Mouse (Mus musculus): Measurements from ENCODE around the gene Arhgef18. TPM values are rescaled to one million over a fixed set of nuclear protein-coding genes. Genes with fewer than 3 reads are reported as not detected.
A peak's percentile ranks its signal among the peaks of the same experiment; 100 is the strongest.

The Arhgef18 gene
- total RNA-seq, 2 experiments from 2014 or later: 17.5 to 20.4 TPM

DNA sequence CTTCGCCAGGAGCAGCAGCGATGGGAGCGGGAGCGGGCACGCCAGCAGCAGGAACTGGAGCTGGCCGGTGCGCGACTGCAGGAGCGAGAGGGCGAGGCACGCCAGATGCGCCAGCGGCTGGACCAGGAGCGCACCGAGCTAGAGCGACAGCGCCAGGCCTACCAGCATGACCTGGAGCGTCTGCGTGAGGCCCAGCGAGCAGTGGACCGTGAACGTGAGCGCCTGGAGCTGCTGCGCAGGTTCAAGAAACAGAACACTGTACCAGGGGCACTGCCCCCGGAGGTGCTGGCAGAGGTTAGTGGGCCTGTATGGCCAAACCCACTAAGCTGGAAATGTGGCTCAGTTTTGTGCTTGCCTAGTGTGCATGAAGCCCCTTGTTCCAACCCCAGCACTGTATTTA, 59.2 kb downstream of the Arhgef18 start:
- DNase-seq: no peak

DNA sequence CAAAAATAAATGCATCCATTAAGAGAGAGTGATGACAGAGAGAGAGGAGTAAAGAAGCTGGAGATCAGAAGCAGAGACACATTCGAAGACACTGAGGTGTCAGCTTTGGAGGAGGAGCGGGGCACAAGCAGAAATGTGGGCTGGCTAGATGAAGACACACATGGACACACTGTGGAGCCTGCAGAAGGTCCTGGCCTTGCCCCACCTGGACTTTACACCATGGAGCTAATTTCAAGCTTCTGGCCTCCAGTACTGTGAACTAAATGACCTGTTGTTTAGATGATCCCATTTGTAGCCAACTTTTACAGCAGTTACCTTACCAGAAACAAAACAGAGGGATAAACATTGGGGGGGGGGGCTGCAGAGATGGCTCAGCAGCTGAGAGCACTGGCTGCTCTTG, 70.4 kb downstream of the Arhgef18 start:
- DNase-seq: no peak

DNA sequence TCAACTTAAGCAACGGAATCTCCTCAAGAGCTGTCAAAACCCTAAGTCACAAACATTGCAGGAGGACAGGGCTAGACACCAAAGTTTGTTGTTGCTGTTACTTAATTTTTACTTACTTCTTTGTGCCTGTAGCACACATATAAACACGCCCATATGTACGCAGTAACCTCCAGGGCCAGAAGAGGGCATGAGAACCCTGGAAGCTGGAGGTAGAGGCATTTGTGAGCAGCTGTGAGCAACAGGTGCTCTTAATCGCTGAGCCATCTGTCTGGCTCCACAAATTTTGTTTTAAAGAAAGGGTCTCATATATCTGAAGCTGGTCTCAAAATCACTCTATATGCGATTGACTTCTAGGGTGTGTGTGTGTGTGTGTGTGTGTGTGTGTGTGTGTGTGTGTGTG, 71.5 kb downstream of the Arhgef18 start:
- DNase-seq: no peak

DNA sequence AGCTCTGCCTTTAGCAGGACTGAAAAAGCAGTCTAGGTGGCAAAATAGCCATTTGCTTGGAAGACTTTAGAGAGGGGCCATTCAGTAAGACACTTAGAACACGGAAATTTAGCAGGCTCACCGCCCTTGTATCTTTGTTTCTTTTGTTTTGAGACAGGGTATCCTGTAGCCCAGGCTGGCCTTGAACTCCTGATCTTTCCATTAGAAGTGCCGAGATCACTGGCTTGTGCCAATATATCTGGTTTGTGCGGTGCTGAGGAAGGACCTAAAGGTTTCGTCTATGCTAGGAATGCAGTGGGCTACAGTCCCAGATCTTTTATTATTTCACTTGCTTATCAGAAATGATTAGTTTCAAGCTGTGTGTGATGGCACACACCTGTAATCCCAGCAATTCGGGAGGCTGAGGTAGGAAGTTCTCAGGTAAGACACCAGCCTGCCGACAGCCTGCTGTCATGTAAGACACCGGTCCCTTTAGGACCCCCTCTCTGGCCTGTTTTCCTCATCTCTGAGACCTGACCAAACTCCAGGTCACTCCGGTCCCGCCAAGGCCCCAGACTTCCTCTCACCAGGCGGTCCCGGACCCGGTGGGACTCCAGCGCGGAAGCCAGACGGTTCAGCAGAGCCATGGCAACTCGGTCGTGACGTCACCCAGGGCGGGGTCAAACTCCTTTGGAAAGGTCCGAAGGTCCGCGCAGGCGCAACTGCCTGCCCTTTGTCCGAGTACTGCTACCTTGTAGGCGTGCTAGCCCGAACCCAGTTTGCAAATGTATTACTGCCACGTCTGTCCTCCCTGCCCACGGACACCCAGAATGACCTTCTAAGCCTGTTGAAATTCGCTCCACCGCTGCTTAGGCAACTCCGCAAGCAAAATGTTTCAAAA, 74.4 kb downstream of the Arhgef18 start, which contains the start of gene Pex11g:
Gene Pex11g (minus strand): TSS at position 675 of the 880 bp plus-strand sequence.
- DNase-seq: peak; percentile 98 to 100

DNA sequence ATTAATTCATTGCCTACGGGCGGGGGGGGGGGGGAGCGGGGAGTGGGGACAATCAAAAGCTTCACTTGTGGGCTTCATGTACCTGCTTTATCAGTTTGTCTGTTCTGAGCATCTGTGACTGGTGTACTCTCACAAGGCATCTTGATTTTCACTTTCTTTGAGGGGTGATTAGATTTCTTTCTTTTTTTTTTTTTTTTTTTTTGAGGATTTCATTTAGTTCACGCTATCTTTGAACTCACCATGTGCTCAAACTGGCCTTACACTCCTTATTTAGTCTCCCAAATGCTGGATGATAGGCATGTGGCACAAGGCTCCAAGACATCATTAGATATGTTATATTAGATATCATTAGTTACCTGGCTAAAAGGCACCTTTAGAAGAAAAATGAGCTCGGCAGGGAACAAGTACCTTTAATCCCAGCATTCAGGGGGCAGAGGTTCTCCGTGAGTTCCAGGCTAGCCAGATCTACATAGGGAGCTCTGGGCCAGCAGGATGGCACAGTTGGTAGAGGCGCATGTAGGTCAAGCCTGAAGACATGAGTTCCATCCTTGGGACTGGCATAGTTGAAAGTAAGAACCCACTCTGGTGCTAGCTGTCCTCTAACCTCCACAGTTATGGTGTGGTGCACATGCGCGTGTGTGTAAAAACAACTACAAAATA, 75.2 kb downstream of the Arhgef18 start:
- DNase-seq: peak in 1 of 2 experiments; percentile 19

DNA sequence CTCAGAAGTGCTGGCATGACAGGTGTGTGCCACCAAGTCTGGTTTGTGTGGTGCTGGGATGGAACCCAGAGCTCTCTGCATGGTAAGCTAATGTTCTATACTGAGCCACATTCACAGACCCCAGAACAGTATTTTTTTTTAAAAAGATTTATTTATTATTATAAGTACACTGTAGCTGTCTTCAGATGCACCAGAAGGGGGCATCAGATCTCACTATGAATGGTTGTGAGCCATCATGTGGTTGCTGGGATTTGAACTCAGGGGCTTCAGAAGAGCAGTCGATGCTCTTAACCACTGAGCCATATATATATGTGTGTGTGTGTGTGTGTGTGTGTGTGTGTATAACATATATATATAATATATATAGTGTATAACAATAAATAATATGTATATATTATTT, 76.0 kb downstream of the Arhgef18 start:
- no peak for DNase-seq

DNA sequence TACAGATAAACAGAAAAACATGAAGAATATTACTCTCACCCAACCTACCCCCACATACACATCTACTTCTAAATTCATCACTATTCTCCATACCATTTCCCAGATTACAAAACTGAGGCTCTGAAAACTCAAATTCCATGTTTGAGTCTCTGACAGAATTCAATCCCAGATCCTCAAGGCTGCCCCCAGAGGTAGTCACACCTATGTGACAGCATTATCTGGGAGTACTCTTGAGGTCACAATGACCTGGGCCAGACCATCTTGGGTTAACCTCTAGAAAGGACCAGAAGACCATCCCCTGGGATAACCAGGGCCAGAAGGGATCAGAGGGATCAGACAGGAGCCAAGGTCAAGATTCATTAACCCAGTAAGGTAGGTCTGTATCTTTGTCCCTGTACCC, 77.8 kb downstream of the Arhgef18 start, which contains the start of gene Tex45:
Gene Tex45 (plus strand): TSS at position 301 of the 400 bp plus-strand sequence.
- no peak for DNase-seq

DNA sequence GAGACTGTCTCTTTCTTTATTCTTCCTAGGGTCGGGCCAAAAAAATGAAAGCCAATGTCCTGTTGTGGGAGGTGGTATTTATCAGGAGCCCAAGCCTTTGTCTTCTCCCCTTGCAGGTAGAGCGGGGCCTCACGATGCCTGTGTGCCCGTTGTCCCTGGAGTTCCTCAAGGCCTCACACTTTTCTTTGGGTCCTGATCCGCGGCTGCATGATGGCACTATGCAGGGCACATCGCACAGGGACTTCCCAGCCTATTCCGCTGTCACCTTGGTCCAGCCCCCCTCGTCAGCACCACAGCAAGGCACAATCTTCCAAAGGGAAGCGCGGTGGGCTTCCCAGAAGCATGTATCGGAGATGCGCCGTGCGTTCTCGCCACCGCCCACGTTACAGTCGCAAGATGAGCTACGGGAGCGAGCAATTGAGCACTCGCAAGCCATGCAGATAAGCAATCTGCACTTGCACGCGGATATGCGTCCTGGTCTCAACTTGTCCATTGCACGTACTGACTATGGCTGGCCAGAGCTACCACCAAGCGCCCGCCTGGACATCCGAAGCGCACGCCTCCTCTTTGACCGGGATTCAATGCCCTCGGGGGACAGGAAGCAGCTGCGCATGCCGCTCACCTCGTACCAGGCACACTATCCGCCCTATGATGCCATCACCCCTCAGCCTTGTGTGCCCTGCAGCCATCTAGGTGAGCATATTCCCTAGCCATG, 83.1 kb downstream of the Arhgef18 start:
- DNase-seq: no peak

DNA sequence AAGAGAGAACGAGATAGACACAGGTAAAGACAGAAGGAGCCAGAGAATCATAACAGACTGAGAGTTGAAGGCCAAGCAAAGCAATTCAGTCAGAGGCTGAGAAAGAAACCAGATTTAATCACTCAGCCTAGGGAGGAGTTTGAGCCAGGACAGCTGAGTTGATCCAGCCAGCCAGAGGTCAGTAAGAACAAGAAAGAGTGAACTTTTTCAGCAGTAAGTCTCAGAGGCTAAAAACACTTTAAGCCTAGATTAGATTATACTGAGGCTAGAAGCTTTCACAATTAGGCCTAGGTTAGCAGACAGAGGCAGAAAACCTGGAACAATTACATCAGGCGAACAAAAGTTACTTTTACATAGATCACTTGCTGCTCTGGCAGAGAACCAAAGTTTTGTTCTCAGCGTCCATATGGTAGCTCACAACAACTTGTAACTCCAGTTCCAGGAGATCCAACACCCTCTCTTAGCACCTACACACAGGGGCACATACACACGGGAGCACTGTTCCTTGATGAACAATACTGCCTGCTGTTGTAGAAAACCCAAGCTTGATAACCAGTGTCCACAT, 87.5 kb downstream of the Arhgef18 start:
- DNase-seq: no peak

DNA sequence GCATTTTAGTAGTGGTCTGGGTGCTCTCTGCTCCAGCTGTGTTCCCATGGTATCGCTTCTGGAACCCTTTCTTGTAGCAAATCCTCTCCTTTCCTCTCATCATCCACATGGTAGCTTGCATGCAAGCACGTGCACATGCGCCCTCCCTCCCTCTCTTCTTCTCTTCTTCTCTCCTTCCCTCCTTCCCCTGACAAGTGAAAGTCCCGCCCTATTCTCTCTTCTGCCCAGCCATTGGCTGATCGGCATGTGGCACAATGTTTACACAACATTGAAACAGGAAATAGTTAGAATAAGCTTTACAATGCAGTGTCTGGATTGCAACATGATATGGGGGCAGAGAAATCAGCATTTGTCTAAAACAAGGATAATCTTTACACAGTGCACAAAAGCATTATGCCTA, 88.8 kb downstream of the Arhgef18 start:
- DNase-seq: no peak

DNA sequence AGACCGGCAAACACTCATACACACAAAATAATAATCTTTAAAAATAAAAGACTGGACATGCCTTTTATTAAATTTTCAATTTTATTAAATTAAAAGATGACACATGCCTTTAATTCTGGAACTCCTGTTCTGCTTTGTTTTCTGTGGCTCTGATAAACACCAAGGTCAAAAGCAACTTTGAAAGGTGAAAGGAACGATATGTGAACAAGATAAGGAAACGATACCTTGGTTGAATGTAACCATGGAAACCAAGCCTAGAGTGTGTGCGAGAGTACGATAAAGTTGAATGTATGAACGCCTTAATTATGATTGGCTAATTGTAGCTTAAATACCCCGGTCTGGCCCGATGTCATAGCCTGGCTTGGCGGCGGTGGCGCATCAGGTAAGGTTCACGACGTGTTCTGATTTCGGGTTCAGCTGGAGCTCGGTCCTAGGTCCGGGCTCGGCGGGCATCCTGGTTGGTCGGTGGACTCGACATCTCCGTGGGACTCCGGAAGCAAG, 89.5 kb downstream of the Arhgef18 start:
- no peak for DNase-seq

DNA sequence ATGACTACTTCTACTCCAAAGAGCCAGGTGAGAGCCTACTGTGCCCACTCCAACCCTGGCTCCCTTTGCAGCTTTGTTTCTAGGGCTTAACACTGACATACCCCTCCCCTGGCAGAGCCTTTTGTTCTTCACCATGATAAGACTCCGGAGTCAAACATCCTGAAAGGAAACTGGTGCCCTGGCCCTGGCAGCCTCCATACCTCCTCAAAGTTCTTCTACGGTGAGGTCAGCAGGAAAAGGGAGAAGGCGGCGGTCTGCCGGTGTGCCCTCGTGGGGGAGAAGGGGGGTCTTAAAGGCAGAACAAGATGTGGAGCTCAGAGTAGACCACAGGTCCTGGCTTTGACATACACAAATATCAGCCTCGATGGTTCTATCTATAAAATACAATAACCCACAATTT, 90.7 kb downstream of the Arhgef18 start:
- DNase-seq: no peak

DNA sequence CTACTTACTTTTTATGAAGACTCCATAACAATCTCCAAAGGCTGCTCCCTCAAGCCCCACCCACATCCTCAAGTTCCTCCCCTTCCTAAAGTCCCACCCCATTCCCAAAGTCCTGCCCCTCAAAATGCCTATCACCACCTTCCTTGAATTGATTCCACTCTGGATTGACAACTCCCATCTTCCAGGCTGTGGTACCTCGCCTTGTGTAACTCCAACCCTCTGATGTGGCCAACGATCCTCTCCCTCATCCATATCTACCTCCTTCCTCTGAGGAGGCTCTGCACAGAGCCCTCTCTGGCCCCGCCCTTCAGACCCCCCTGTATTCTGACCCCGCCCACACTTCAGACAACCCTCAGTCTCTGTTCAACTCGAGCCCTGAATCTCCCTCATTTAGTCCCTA, 92.4 kb downstream of the Arhgef18 start:
- DNase-seq: no peak

DNA sequence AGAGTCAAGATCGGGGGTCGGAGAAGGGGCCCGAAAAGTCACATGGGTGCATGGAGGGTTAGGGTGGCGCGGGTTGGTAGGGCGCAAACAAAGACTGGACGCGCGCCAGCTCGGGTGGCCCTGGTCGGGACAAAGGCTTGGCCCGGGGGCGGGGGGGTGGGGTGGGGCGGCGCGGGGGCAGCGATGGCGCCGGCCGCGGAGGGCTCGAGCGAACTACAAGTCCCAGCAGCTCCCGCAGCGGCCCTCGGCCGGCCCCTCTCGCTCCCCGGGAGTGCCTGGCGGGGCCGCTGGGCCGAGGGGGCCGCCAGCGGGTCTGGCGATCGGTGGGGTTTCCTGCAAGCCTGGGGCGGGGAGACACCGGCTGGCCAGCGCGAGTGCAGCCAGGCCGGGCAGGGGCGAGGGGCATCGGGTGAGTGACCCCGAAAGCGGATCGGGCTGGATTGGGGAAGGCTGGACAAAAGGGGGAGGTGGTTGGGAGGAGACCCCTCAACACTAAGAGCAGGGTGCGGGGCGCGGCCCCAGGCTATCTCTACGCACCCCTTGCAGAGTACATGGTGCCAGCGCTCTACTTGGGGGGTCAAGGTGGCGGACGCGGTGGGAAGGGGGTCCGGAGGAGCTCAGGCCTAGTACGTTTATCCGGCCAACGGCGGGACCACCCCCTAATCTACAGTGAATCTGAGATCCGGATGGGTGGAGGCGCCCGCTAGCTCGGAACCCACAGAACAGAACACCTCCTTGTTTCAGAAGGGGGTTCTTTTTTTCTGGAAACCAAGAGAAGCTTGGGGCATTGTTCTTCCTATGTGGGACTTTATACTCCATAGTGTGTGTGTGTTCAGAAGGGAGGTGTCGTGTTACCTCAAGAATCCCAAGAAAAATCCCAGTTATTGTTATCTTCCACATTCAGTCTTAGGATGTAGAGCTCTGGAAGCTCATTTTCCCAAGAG, 100.4 kb downstream of the Arhgef18 start, which contains the start of gene Zfp358:
Gene Zfp358 (plus strand): TSS at position 238 of the 944 bp plus-strand sequence.
- DNase-seq: peak; percentile 73 to 84

DNA sequence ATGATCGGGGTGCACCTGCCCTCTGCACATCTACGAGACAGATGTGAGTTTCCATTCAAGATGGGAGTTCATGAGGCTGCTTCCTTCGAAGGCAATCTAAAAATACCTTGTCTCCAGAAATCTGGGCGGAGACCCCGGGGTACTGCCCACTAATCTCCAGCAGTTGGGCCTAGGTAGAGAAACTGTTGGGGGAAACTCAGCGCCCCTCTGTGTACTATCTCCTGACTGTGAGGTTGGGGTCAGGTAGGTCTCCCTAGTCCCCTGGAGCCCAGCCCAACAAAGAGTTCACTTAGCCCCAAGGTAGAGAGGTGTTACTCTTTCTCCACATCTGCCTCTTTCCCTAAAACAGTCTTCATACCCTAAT, 101.0 kb downstream of the Arhgef18 start:
- DNase-seq: no peak

DNA sequence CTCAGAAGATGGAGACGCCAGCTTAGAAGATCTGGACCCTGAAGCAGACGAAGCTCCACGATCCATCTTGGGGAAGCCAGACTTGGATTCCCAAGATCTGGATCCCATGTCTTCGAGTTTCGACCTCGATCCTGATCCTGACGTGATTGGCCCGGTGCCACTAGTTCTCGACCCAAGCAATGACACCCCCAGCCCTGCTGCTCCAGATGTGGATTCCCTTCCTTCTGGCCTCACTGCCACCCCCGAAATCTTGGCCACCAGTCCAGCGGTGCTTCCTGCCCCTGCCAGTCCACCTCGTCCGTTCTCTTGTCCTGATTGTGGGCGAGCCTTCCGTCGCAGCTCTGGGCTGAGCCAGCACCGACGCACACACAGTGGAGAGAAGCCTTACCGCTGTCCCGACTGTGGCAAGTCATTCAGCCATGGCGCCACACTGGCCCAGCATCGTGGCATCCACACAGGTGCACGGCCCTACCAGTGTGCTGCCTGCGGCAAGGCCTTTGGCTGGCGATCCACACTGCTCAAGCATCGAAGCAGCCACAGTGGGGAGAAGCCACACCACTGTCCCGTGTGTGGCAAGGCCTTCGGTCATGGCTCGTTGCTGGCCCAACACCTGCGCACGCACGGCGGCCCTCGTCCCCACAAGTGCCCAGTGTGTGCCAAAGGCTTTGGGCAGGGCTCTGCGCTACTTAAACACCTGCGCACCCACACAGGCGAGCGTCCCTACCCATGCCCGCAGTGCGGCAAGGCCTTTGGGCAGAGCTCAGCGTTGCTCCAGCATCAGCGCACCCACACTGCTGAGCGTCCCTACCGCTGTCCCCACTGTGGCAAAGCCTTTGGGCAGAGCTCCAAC, 103.0 kb downstream of the Arhgef18 start:
- DNase-seq: no peak

DNA sequence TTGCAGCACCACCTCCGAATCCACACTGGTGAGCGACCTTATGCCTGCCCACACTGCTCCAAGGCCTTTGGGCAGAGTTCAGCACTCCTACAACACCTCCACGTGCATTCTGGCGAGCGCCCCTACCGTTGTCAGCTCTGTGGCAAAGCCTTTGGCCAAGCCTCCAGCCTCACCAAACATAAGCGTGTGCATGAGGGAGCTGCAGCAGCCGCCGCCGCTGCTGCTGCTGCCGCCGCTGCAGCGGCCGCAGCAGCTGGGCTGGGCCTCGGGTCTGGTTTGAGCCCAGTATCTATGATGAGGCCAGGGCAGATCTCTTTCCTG, 103.6 kb downstream of the Arhgef18 start:
- no peak for DNase-seq

DNA sequence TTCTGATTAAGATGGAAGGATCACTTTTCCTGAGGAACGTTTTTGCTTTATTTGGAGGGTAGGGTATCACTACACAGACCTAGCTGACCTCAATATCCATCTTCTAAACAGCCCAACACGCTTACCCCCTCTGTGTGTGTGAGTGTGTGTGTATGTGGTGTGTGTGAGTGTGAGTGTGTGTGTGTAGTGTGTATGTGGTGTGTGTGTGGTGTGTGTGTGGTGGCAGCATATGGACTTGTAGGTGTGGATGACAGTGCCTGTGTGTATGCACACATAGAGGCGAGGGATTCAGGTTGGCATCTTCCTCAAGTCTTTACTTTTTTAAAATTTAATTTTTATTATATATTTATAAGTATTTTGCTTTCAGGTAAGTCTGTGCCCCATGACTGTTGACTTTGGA, 105.8 kb downstream of the Arhgef18 start:
- no peak for DNase-seq

DNA sequence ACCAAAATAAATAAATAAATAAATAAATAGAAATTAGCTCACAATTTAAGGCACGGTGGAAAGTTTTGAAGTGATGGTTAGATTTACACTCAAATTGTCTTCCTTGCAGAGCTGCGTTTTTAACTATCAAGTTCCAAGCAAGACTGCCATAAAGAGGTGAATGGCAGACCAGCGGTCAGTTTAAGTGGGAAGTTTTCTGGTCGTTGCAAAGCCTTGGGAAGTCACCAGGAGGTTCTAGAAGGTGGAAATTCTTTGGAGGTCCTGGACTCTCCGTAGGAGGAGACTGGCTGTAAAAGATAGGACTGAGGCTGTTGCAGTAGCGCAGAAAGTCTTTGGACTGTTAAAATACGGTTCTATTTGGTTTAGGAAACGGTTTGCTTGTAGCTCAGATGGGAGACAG, 106.9 kb downstream of the Arhgef18 start:
- DNase-seq: no peak

Data from heart, adult 18-20 months (tissue).